Mouse (Mus musculus): ENCODE measurements around the gene Zfhx2. TPM values are rescaled to one million over a fixed set of nuclear protein-coding genes. Genes with fewer than 3 reads are reported as not detected.

Zfhx2 gene
- polyA plus RNA-seq, 1 experiment from 2014 or later = 28.4 TPM

DNA sequence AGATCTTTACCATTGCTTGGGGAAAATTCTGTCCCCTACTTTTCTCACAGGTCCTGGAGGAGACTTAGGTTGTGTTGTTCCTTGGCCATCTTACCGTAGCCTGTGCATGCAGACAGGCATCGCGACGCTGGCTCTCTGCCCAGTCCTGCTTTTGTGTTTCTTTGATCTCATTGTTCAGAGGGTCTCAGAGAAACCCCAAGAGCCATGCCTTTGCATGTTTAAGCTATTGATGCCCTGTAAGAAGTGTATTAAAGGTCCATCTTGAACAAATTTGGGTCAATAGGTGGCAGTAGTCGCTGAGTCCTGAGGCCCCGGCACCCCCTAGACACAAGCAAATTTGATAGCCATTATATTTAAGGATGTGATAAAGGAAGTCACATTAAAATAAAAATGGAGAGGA lies 64.5 kb downstream of the Zfhx2 start:
- peak; percentile 86 for DNase-seq
- H3K27ac ChIP-seq (replicated peaks; ENCODE audit: low read depth, low read length) = peak overlapping the region; percentile 96
- no peak overlapping the region for H3K4me3 ChIP-seq (replicated peaks; ENCODE audit: low read depth, low read length)
- no peak overlapping the region; the same call in 1 of the 2 replicates for H3K9ac ChIP-seq (replicated peaks; ENCODE audit: low read length)
- ATAC-seq (ENCODE audit: low FRiP score, low TSS enrichment) = peak; percentile 50
- H3K4me1 ChIP-seq (ENCODE audit: control insufficient read depth, insufficient read depth, low read length) = peaks cover 33% of the 10 kb centered on the region
- H3K27me3 ChIP-seq (ENCODE audit: control insufficient read depth, insufficient read depth, low read length) = no peaks in the 10 kb centered on the region
- peak overlapping the region; percentile 45 for H3K4me2 ChIP-seq (ENCODE audit: low read length)
- H3K36me3 ChIP-seq (ENCODE audit: control insufficient read depth, insufficient read depth, low read length) = peaks cover 13% of the 10 kb centered on the region
- no peaks in the 10 kb centered on the region for H3K9me3 ChIP-seq (ENCODE audit: control insufficient read depth, low read length)
- under 1% methylated on average over 6 of the region's 6 CpGs for WGBS

- Histone ChIP-seq H3K4me2 (ENCODE audit: low read length) (peak overlapping the region; percentile 45), H3K9ac (replicated peaks; ENCODE audit: low read length) (no peak overlapping the region), H3K9me3 (ENCODE audit: control insufficient read depth, low read length) (no peaks in the 10 kb centered on the region), H3K4me3 (replicated peaks; ENCODE audit: low read depth, low read length) (no peak overlapping the region), H3K36me3 (ENCODE audit: control insufficient read depth, insufficient read depth, low read length) (peaks cover 17% of the 10 kb centered on the region), H3K4me1 (ENCODE audit: control insufficient read depth, insufficient read depth, low read length) (peaks cover 32% of the 10 kb centered on the region), H3K27me3 (ENCODE audit: control insufficient read depth, insufficient read depth, low read length) (no peaks in the 10 kb centered on the region), H3K27ac (replicated peaks; ENCODE audit: low read depth, low read length) (peak overlapping the region; percentile 96)
- 5% methylated on average over 5 of the region's 5 CpGs for WGBS
- DNase-seq (no peak), ATAC-seq (ENCODE audit: low FRiP score, low TSS enrichment) (peak; percentile 15; the same call in 1 of the 2 replicates)
Observed at GRCm38 (mm10) chr14:55027251-55027650, 64.9 kb downstream of the Zfhx2 start.

- Histone ChIP-seq H3K4me2 (ENCODE audit: low read length) (no peak overlapping the region), H3K36me3 (ENCODE audit: control insufficient read depth, insufficient read depth, low read length) (peaks cover 31% of the 10 kb centered on the region), H3K27me3 (ENCODE audit: control insufficient read depth, insufficient read depth, low read length) (no peaks in the 10 kb centered on the region), H3K4me3 (replicated peaks; ENCODE audit: low read depth, low read length) (no peak overlapping the region), H3K4me1 (ENCODE audit: control insufficient read depth, insufficient read depth, low read length) (peaks cover 31% of the 10 kb centered on the region), H3K9me3 (ENCODE audit: control insufficient read depth, low read length) (no peaks in the 10 kb centered on the region), H3K27ac (replicated peaks; ENCODE audit: low read depth, low read length) (no peak overlapping the region), H3K9ac (replicated peaks; ENCODE audit: low read length) (no peak overlapping the region)
- DNase-seq = no peak
- ATAC-seq (ENCODE audit: low FRiP score, low TSS enrichment) = no peak
- 84% methylated on average over 5 of the region's 5 CpGs for WGBS
Observed at GRCm38 (mm10) chr14:55025527-55025926, 66.6 kb downstream of the Zfhx2 start.

GRCm38 (mm10) chr14:55024236-55024635 lies 67.9 kb downstream of the Zfhx2 start:
- DNase-seq (peak; percentile 89), ATAC-seq (ENCODE audit: low FRiP score, low TSS enrichment) (no peak)
- no peak overlapping the region for H3K4me3 ChIP-seq (replicated peaks; ENCODE audit: low read depth, low read length)
- H3K36me3 ChIP-seq (ENCODE audit: control insufficient read depth, insufficient read depth, low read length) = peaks cover 31% of the 10 kb centered on the region
- no peaks in the 10 kb centered on the region for H3K27me3 ChIP-seq (ENCODE audit: control insufficient read depth, insufficient read depth, low read length)
- H3K27ac ChIP-seq (replicated peaks; ENCODE audit: low read depth, low read length) = no peak overlapping the region
- peaks cover 20% of the 10 kb centered on the region for H3K4me1 ChIP-seq (ENCODE audit: control insufficient read depth, insufficient read depth, low read length)
- H3K9me3 ChIP-seq (ENCODE audit: control insufficient read depth, low read length) = no peaks in the 10 kb centered on the region
- H3K4me2 ChIP-seq (ENCODE audit: low read length) = no peak overlapping the region
- no peak overlapping the region for H3K9ac ChIP-seq (replicated peaks; ENCODE audit: low read length)
- WGBS = 61% methylated on average over 7 of the region's 7 CpGs

- no peaks in the 10 kb centered on the region for H3K9me3 ChIP-seq (ENCODE audit: control insufficient read depth, low read length)
- DNase-seq (no peak), ATAC-seq (ENCODE audit: low FRiP score, low TSS enrichment) (no peak)
- H3K27me3 ChIP-seq (ENCODE audit: control insufficient read depth, insufficient read depth, low read length) = no peaks in the 10 kb centered on the region
- H3K4me1 ChIP-seq (ENCODE audit: control insufficient read depth, insufficient read depth, low read length) = peaks cover 8% of the 10 kb centered on the region
- no peak overlapping the region for H3K27ac ChIP-seq (replicated peaks; ENCODE audit: low read depth, low read length)
- H3K36me3 ChIP-seq (ENCODE audit: control insufficient read depth, insufficient read depth, low read length) = peaks cover 35% of the 10 kb centered on the region
- H3K4me3 ChIP-seq (replicated peaks; ENCODE audit: low read depth, low read length) = no peak overlapping the region
- no peak overlapping the region for H3K4me2 ChIP-seq (ENCODE audit: low read length)
- 94% methylated on average over 15 of the region's 15 CpGs for WGBS
- H3K9ac ChIP-seq (replicated peaks; ENCODE audit: low read length) = no peak overlapping the region
Observed at GRCm38 (mm10) chr14:55023011-55023410, 69.1 kb downstream of the Zfhx2 start.

GRCm38 (mm10) chr14:55020394-55020793 lies 71.7 kb downstream of the Zfhx2 start:
- Histone ChIP-seq H3K36me3 (ENCODE audit: control insufficient read depth, insufficient read depth, low read length) (peaks cover 44% of the 10 kb centered on the region), H3K9me3 (ENCODE audit: control insufficient read depth, low read length) (no peaks in the 10 kb centered on the region), H3K4me3 (replicated peaks; ENCODE audit: low read depth, low read length) (no peak overlapping the region), H3K27ac (replicated peaks; ENCODE audit: low read depth, low read length) (no peak overlapping the region), H3K9ac (replicated peaks; ENCODE audit: low read length) (no peak overlapping the region), H3K4me1 (ENCODE audit: control insufficient read depth, insufficient read depth, low read length) (no peaks in the 10 kb centered on the region), H3K27me3 (ENCODE audit: control insufficient read depth, insufficient read depth, low read length) (no peaks in the 10 kb centered on the region), H3K4me2 (ENCODE audit: low read length) (no peak overlapping the region)
- ATAC-seq (ENCODE audit: low FRiP score, low TSS enrichment) (no peak), DNase-seq (no peak)
- WGBS = 20% methylated on average over 9 of the region's 9 CpGs

GRCm38 (mm10) chr14:55016876-55017275 lies 75.2 kb downstream of the Zfhx2 start:
- no peak overlapping the region for H3K4me2 ChIP-seq (ENCODE audit: low read length)
- H3K27ac ChIP-seq (replicated peaks; ENCODE audit: low read depth, low read length) = no peak overlapping the region
- H3K27me3 ChIP-seq (ENCODE audit: control insufficient read depth, insufficient read depth, low read length) = no peaks in the 10 kb centered on the region
- 94% methylated on average over 16 of the region's 16 CpGs for WGBS
- DNase-seq (no peak), ATAC-seq (ENCODE audit: low FRiP score, low TSS enrichment) (no peak)
- H3K9ac ChIP-seq (replicated peaks; ENCODE audit: low read length) = no peak overlapping the region
- H3K4me3 ChIP-seq (replicated peaks; ENCODE audit: low read depth, low read length) = no peak overlapping the region
- H3K4me1 ChIP-seq (ENCODE audit: control insufficient read depth, insufficient read depth, low read length) = 0 out of 2 replicates have a peak, but pooled peaks cover 4% of the 10 kb centered on the region
- H3K36me3 ChIP-seq (ENCODE audit: control insufficient read depth, insufficient read depth, low read length) = peaks cover 23% of the 10 kb centered on the region
- H3K9me3 ChIP-seq (ENCODE audit: control insufficient read depth, low read length) = no peaks in the 10 kb centered on the region

DNA sequence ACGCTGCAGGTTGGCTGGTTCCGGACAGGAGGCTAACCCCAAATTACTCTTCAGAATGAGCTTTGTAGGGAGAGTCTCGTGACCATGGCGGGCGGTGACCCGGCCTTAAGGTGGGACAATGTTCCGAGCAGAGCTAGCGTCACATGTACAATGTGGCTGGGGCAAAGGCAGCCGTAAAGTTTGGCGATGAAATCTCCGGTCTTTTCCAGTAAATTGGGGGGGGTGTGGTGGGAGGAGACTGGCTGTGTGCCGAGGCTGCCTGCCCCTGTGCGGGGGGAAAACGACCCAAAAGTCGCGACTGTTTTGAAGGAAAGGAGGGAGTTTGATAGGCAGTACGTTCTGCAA lies 76.4 kb downstream of the Zfhx2 start:
- Histone ChIP-seq H3K27me3 (ENCODE audit: control insufficient read depth, insufficient read depth, low read length) (no peaks in the 10 kb centered on the region), H3K4me3 (replicated peaks; ENCODE audit: low read depth, low read length) (peak overlapping the region; percentile 60), H3K36me3 (ENCODE audit: control insufficient read depth, insufficient read depth, low read length) (peaks cover 13% of the 10 kb centered on the region), H3K9ac (replicated peaks; ENCODE audit: low read length) (peak overlapping the region; percentile 53), H3K9me3 (ENCODE audit: control insufficient read depth, low read length) (no peaks in the 10 kb centered on the region), H3K4me2 (ENCODE audit: low read length) (peak overlapping the region; percentile 81), H3K27ac (replicated peaks; ENCODE audit: low read depth, low read length) (peak overlapping the region; percentile 53; the same call in 1 of the 2 replicates), H3K4me1 (ENCODE audit: control insufficient read depth, insufficient read depth, low read length) (0 out of 2 replicates have a peak, but pooled peaks cover 4% of the 10 kb centered on the region)
- DNase-seq = no peak
- ATAC-seq (ENCODE audit: low FRiP score, low TSS enrichment) = peak; percentile 29
- WGBS = under 1% methylated on average over 17 of the region's 17 CpGs

DNA sequence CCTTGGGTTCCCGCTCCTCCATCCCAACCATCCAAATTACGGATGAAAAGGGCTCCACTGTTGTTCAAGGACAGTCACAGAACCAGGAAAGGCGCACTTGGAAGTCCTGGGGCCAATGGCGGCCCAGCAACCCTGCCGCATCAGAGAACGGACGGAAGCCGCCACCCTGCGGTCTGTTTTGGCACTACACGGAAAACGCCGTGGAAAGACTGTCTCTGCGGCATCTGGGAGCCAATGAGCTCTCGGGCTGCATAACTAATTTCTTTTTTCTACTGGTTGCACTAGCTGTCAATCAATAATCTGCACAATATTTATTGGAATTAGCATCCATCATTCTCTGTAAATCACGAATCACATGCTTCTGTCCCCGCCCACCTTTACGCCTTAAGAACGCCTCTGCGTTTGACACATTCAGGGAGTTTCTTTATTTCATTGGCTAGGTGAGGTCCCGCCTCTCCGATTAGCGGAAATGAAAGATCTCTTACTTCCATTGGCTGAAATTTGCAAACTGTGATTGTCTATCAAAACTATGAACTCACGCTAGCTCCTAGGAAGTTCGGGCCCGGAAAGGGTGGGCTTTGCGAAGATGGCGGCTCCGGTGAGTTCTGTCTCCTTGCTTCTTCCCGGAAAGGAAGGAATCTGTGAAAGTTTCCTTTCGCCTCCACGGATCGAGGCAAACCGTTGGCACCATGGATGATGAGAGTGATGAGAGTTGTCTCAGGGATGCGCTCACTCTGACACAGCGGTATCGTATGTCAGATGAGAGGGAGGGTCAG lies 76.9 kb downstream of the Zfhx2 start, which contains the start of gene Ngdn:
Gene Ngdn (plus strand): TSS at position 464 of the 776 bp plus-strand sequence.
- H3K4me2 ChIP-seq (ENCODE audit: low read length) = peak within 1 kb of the TSS; percentile 81
- H3K9me3 ChIP-seq (ENCODE audit: control insufficient read depth, low read length) = no peaks in the 10 kb centered on the region
- H3K9ac ChIP-seq (replicated peaks; ENCODE audit: low read length) = peak within 1 kb of the TSS; percentile 59
- H3K4me3 ChIP-seq (replicated peaks; ENCODE audit: low read depth, low read length) = peak within 1 kb of the TSS; percentile 60
- WGBS = under 1% methylated on average over 36 of the region's 36 CpGs
- DNase-seq = peak; percentile 98
- H3K36me3 ChIP-seq (ENCODE audit: control insufficient read depth, insufficient read depth, low read length) = peaks cover 13% of the 10 kb centered on the region
- peak within 1 kb of the TSS; percentile 91 for H3K27ac ChIP-seq (replicated peaks; ENCODE audit: low read depth, low read length)
- H3K27me3 ChIP-seq (ENCODE audit: control insufficient read depth, insufficient read depth, low read length) = no peaks in the 10 kb centered on the region
- peak; percentile 97 for ATAC-seq (ENCODE audit: low FRiP score, low TSS enrichment)
- H3K4me1 ChIP-seq (ENCODE audit: control insufficient read depth, insufficient read depth, low read length) = 0 out of 2 replicates have a peak, but pooled peaks cover 4% of the 10 kb centered on the region
